Mouse (Mus musculus): ENCODE measurements around the gene Stil. TPM values are rescaled to one million over a fixed set of nuclear protein-coding genes. Genes with fewer than 3 reads are reported as not detected.
A peak's percentile ranks its signal among the peaks of the same experiment; 100 is the strongest.

The Stil gene
- total and polyA plus RNA-seq, 3 experiments, result 8.1 to 11.8 (median 9.0) TPM

- in situ Hi-C loops (cut with MboI; ENCODE audit: low pct_ligation_motif_present, low pct_unique_long_range_greater_than_20kb, low sequenced_read_pairs), result loop anchor here (5.0 kb wide), 1 partner anchor 34 kb away; no protein-coding TSS in a partner anchor
- H3K9me3 ChIP-seq (replicated peaks; ENCODE audit: low read length), result no peaks in the 10 kb centered on the region
Observed at GRCm38 (mm10) chr4:115048190-115048589, 48.2 kb downstream of the Stil start.

GRCm38 (mm10) chr4:115051245-115051644 lies 51.3 kb downstream of the Stil start:
- no peak overlapping the region for H3K9ac ChIP-seq (ENCODE audit: insufficient read depth, low read depth)
- H3K4me3 ChIP-seq (replicated peaks in 1 of 3; ENCODE audit: low read depth in 2 of 3, low read length in 2 of 3, poor library complexity in 1 of 3), result no peak overlapping the region
- H3K27me3 ChIP-seq (replicated peaks), result peaks cover 72% of the 10 kb centered on the region
- no peak for DNase-seq (ENCODE audit: extremely low read depth)
- in situ Hi-C loops (cut with MboI; ENCODE audit: low pct_ligation_motif_present, low pct_unique_long_range_greater_than_20kb, low sequenced_read_pairs), result no loop called here
- no peak overlapping the region for H3K27ac ChIP-seq (ENCODE audit: insufficient read depth, low read depth)
- no peaks in the 10 kb centered on the region for H3K79me2 ChIP-seq (replicated peaks; ENCODE audit: control insufficient read depth, extremely low read depth, insufficient read depth, poor library complexity, severe bottlenecking)
- H3K4me2 ChIP-seq (ENCODE audit: insufficient read depth, low read depth, poor library complexity, severe bottlenecking), result no peak overlapping the region
- dilution Hi-C loops (cut with MboI; ENCODE audit: extremely low pct_ligation_motif_present, extremely low pct_unique_long_range_greater_than_20kb, low sequenced_read_pairs), result no loop called here
- H3K36me3 ChIP-seq (replicated peaks in 1 of 2; ENCODE audit: control insufficient read depth in 1 of 2, insufficient read depth in 1 of 2, low read length in 1 of 2), result no peaks in the 10 kb centered on the region
- H3K4me1 ChIP-seq (ENCODE audit: control insufficient read depth in 1 of 2, insufficient read depth in 2 of 2), result peaks cover 3 to 7% of the 10 kb centered on the region in 2 experiments; a peak in 3 of 4 replicates
- H3K9me3 ChIP-seq (replicated peaks; ENCODE audit: low read length), result no peaks in the 10 kb centered on the region
- TF ChIP-seq UBTF (IDR thresholded peaks at IDR 0.05; ENCODE audit: low read depth, low read length) (no peak), ZMIZ1 (IDR thresholded peaks at IDR 0.05; ENCODE audit: low read depth, low read length) (no peak), RCOR1 (conservative IDR thresholded peaks at IDR 0.05; ENCODE audit: low read depth, low read length) (no peak), NRF1 (IDR thresholded peaks at IDR 0.05; ENCODE audit: low read depth, low read length) (no peak), MXI1 (IDR thresholded peaks at IDR 0.05; ENCODE audit: low read depth, low read length) (no peak), KAT2A (IDR thresholded peaks at IDR 0.05; ENCODE audit: insufficient replicate concordance, low read length) (no peak), USF1 (IDR thresholded peaks at IDR 0.05; ENCODE audit: low read depth, low read length) (no peak)

More at GRCm38 (mm10) chr4:115048190-115048589, 48.2 kb downstream of the Stil start:
- dilution Hi-C loops (cut with MboI; ENCODE audit: extremely low pct_ligation_motif_present, extremely low pct_unique_long_range_greater_than_20kb, low sequenced_read_pairs), result no loop called here
- H3K4me1 ChIP-seq (ENCODE audit: control insufficient read depth in 1 of 2, insufficient read depth in 2 of 2), result peaks cover 3 to 7% of the 10 kb centered on the region in 2 experiments; a peak in 3 of 4 replicates
- TF ChIP-seq MAX (IDR thresholded peaks at IDR 0.05; ENCODE audit: low read length) (no peak), ETS1 (conservative IDR thresholded peaks at IDR 0.05; ENCODE audit: low read depth, low read length) (no peak), CHD1 (IDR thresholded peaks at IDR 0.05; ENCODE audit: low read depth, low read length) (no peak), NRF1 (IDR thresholded peaks at IDR 0.05; ENCODE audit: low read depth, low read length) (no peak), TBP (conservative IDR thresholded peaks at IDR 0.05; ENCODE audit: low read depth, low read length) (no peak), UBTF (IDR thresholded peaks at IDR 0.05; ENCODE audit: low read depth, low read length) (no peak), IRF4 (IDR thresholded peaks at IDR 0.05; ENCODE audit: low read depth, low read length) (no peak), POLR2A (IDR thresholded peaks at IDR 0.05; ENCODE audit: low read depth, low read length) (no peak), MAFK (IDR thresholded peaks at IDR 0.05; ENCODE audit: insufficient replicate concordance, low read length) (no peak), ZC3H11A (IDR thresholded peaks at IDR 0.05; ENCODE audit: low read depth, low read length) (no peak), POLR2AphosphoS2 (IDR thresholded peaks at IDR 0.05; ENCODE audit: low read depth, low read length) (no peak), NELFE (IDR thresholded peaks at IDR 0.05; ENCODE audit: low read depth, low read length) (no peak), USF2 (conservative IDR thresholded peaks at IDR 0.05; ENCODE audit: low read depth, low read length) (no peak), USF1 (IDR thresholded peaks at IDR 0.05; ENCODE audit: low read depth, low read length) (no peak), PAX5 (IDR thresholded peaks at IDR 0.05; ENCODE audit: low read length) (no peak)
- H3K4me2 ChIP-seq (ENCODE audit: insufficient read depth, low read depth, poor library complexity, severe bottlenecking), result peak overlapping the region; percentile 22; the same call in 1 of the 2 replicates
- no peak for DNase-seq (ENCODE audit: extremely low read depth)
- H3K4me3 ChIP-seq (replicated peaks in 1 of 3; ENCODE audit: low read depth in 2 of 3, low read length in 2 of 3, poor library complexity in 1 of 3), result peak overlapping the region in 1 of 3 experiments; percentile 8
- H3K27me3 ChIP-seq (replicated peaks), result peaks cover 49% of the 10 kb centered on the region
- H3K79me2 ChIP-seq (replicated peaks; ENCODE audit: control insufficient read depth, extremely low read depth, insufficient read depth, poor library complexity, severe bottlenecking), result no peaks in the 10 kb centered on the region
- no peak overlapping the region for H3K9ac ChIP-seq (ENCODE audit: insufficient read depth, low read depth)
- H3K27ac ChIP-seq (ENCODE audit: insufficient read depth, low read depth), result no peak overlapping the region
- H3K36me3 ChIP-seq (replicated peaks in 1 of 2; ENCODE audit: control insufficient read depth in 1 of 2, insufficient read depth in 1 of 2, low read length in 1 of 2), result peaks cover 0 to 12% of the 10 kb centered on the region in 2 experiments
